Mouse (Mus musculus): ENCODE data around the gene Gpx6. TPM values are rescaled to one million over a fixed set of nuclear protein-coding genes. Genes with fewer than 3 reads are reported as not detected.

The Gpx6 gene
- not detected in 2 replicates for polyA plus RNA-seq (2011; ENCODE audit: insufficient read depth, insufficient read length, low replicate concordance, missing spikeins)

DNA sequence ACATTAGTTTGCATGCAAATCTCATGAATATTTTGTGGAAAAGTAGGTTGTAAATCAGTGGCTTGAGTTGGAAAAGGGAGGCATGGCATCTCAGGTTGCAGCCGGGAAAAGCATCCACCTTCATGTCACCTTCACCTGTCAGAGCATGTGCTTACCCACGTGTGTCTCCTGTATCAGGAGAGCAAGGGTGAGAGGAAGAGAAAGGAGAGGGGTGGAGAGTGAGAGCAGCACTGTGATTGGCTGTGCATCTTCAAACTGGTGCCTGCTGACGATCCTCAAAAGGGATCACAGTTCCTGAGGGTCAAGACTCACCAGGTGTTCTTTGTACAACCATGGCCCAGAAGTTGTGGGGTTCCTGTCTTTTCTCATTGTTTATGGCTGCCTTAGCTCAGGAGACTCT is at the start of gene Gpx6:
Gene Gpx6 (plus strand): TSS at position 200 of the 400 bp plus-strand sequence.
- Histone ChIP-seq H3K4me1 (ENCODE audit: control insufficient read depth, insufficient read depth, low read length) (no peaks in the 10 kb centered on the region), H3K27ac (ENCODE audit: control insufficient read depth, insufficient read depth, low read depth, low read length, poor library complexity) (no peak within 1 kb of the TSS), H3K4me3 (replicated peaks; ENCODE audit: control insufficient read depth, low read depth, low read length) (no peak within 1 kb of the TSS)
- WGBS, result 43% methylated on average over 3 of the region's 3 CpGs
- TF ChIP-seq CTCF (IDR thresholded peaks at IDR 0.05; ENCODE audit: control insufficient read depth, insufficient read depth, low read length), result no peak
- no peak for TF ChIP-seq POLR2A (IDR thresholded peaks at IDR 0.05; ENCODE audit: borderline replicate concordance, control insufficient read depth, low read depth, low read length)

DNA sequence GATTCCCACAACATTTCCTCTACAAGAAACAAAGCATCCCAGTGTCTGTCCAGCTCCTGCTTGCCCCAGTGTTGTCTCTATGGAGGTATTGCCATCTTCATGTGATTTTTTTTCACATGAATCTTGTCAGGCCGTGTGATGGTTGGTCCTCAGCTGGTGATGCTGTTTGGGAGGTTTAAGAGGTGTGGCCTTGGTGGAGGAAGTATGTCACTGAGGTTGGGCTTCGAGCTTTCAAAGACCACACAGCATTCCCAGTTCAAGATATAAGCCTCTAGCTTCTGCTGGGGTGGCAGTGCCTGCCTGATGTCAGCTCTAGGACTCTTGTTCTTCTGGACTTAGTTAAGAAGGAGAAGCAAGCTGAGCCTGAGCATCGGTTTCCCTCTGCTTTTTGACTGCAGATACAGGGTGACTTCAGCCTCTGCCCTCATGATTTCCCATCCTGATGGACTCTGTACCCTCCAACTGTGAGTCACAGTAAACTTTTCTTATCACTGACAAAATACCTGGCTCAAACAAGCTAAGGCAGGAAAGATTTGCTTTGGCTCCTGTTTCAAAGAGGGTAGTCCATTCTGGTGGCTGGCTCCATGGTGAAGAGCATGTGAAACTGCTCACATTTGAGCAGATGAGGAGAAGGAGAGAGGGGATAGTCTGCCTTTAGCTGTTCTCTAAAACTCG is 49.0 kb upstream of the Gpx6 start:
- Histone ChIP-seq H3K27ac (ENCODE audit: control insufficient read depth, insufficient read depth, low read depth, low read length, poor library complexity) (no peak overlapping the region), H3K4me3 (replicated peaks; ENCODE audit: control insufficient read depth, low read depth, low read length) (no peak overlapping the region)
- WGBS, result 44% methylated on average over 4 of the region's 4 CpGs

GRCm38 (mm10) chr13:21263910-21264309 is 48.0 kb upstream of the Gpx6 start:
- TF ChIP-seq CTCF (IDR thresholded peaks at IDR 0.05; ENCODE audit: control insufficient read depth, insufficient read depth, low read length) (no peak), POLR2A (IDR thresholded peaks at IDR 0.05; ENCODE audit: borderline replicate concordance, control insufficient read depth, low read depth, low read length) (no peak)
- WGBS, result 7% methylated on average over 11 of the region's 11 CpGs
- no peaks in the 10 kb centered on the region for H3K4me1 ChIP-seq (ENCODE audit: control insufficient read depth, insufficient read depth, low read length)
- no peak overlapping the region for H3K27ac ChIP-seq (ENCODE audit: control insufficient read depth, insufficient read depth, low read depth, low read length, poor library complexity)
- no peak overlapping the region for H3K4me3 ChIP-seq (replicated peaks; ENCODE audit: control insufficient read depth, low read depth, low read length)

More for the DNA sequence above, 49.0 kb upstream of the Gpx6 start:
- H3K4me1 ChIP-seq (ENCODE audit: control insufficient read depth, insufficient read depth, low read length), result no peaks in the 10 kb centered on the region
- TF ChIP-seq CTCF (IDR thresholded peaks at IDR 0.05; ENCODE audit: control insufficient read depth, insufficient read depth, low read length), result no peak
- TF ChIP-seq POLR2A (IDR thresholded peaks at IDR 0.05; ENCODE audit: borderline replicate concordance, control insufficient read depth, low read depth, low read length), result no peak

DNA sequence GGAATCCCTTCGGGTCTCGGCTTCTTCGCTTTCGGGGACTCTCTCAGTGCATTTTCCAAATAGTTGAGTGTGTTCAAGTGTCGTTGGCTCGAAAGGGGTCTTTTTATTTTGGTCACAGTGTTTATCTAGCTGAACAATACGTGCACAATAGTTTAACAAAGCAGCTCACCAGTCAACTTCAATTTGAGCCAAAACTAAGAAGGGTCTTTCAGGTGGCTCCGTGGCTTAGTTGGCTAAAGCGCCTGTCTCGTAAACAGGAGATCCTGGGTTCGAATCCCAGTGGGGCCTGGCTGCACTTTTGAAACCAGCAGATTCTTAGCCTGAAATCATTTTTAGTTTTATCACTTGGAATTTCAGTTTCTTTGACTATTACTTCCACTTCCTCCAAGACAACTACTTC is 47.6 kb upstream of the Gpx6 start:
- 7% methylated on average over 11 of the region's 11 CpGs for WGBS
- no peaks in the 10 kb centered on the region for H3K4me1 ChIP-seq (ENCODE audit: control insufficient read depth, insufficient read depth, low read length)
- no peak overlapping the region for H3K4me3 ChIP-seq (replicated peaks; ENCODE audit: control insufficient read depth, low read depth, low read length)
- TF ChIP-seq CTCF (IDR thresholded peaks at IDR 0.05; ENCODE audit: control insufficient read depth, insufficient read depth, low read length) (no peak), POLR2A (IDR thresholded peaks at IDR 0.05; ENCODE audit: borderline replicate concordance, control insufficient read depth, low read depth, low read length) (no peak)
- H3K27ac ChIP-seq (ENCODE audit: control insufficient read depth, insufficient read depth, low read depth, low read length, poor library complexity), result no peak overlapping the region

DNA sequence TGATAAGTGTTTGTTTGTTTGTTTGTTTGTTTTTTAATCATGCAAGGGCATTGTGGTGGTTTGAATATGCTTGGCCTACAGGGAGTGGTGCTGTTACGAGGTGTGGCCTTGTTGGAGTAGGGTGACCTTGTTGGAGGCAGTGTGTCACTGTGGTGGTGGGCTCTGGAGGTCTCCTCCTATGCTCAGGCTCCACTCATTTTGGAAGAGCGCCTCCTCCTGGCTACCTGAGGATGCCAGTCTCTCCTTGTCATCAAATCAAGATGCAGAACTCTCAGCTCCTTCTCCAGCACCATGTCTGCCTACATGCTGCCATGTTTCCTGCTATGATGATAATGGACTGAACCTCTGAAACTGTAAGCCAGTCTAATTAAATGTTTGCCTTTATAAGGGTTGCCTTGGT is 46.2 kb upstream of the Gpx6 start:
- no peak overlapping the region for H3K4me3 ChIP-seq (replicated peaks; ENCODE audit: control insufficient read depth, low read depth, low read length)
- H3K4me1 ChIP-seq (ENCODE audit: control insufficient read depth, insufficient read depth, low read length), result no peaks in the 10 kb centered on the region
- no peak overlapping the region for H3K27ac ChIP-seq (ENCODE audit: control insufficient read depth, insufficient read depth, low read depth, low read length, poor library complexity)
- TF ChIP-seq POLR2A (IDR thresholded peaks at IDR 0.05; ENCODE audit: borderline replicate concordance, control insufficient read depth, low read depth, low read length), result no peak
- TF ChIP-seq CTCF (IDR thresholded peaks at IDR 0.05; ENCODE audit: control insufficient read depth, insufficient read depth, low read length), result no peak
- 57% methylated on average over 2 of the region's 2 CpGs for WGBS

DNA sequence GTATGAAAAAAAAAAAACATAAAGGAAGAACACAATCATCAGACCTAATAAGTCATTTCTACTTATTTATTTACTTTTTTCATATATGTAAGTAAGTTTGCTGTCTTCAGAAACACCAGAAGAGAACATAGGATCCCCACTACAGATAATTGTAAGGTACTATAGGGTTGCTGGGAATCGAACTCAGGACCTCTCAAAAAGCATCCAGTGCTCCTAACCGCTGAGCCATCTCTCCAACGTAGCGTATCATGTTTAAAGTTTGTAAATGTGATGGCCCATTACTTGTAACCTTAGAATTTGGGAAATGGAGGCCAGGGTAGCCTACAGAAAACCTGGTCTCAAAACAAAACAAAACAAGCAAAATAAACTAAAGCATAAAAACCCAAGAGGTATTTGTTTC is 44.4 kb upstream of the Gpx6 start:
- TF ChIP-seq CTCF (IDR thresholded peaks at IDR 0.05; ENCODE audit: control insufficient read depth, insufficient read depth, low read length) (no peak), POLR2A (IDR thresholded peaks at IDR 0.05; ENCODE audit: borderline replicate concordance, control insufficient read depth, low read depth, low read length) (no peak)
- Histone ChIP-seq H3K4me3 (replicated peaks; ENCODE audit: control insufficient read depth, low read depth, low read length) (no peak overlapping the region), H3K4me1 (ENCODE audit: control insufficient read depth, insufficient read depth, low read length) (no peaks in the 10 kb centered on the region), H3K27ac (ENCODE audit: control insufficient read depth, insufficient read depth, low read depth, low read length, poor library complexity) (no peak overlapping the region)
- 67% methylated on average over 4 of the region's 4 CpGs for WGBS

DNA sequence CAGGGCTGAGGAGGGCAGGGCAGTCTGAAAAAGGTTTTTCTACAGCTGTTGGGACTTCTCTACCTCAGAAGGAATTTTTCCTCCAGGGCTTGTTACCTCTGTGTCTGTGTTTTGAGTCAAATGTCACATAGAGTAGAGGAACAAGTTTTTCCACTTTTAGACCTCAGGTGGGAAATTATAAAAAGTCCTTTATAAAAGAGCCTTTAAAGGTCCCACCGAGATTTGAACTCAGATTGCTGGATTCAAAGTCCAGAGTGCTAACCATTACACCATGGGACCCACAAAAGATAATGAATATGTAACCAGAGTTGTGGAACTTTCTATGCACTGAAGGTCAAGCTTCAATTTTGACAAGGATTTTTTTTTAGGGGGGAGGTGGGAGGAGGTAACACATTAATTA is 43.7 kb upstream of the Gpx6 start:
- H3K4me1 ChIP-seq (ENCODE audit: control insufficient read depth, insufficient read depth, low read length), result no peaks in the 10 kb centered on the region
- no peak overlapping the region for H3K27ac ChIP-seq (ENCODE audit: control insufficient read depth, insufficient read depth, low read depth, low read length, poor library complexity)
- 16% methylated on average over 1 of the region's 1 CpGs for WGBS
- H3K4me3 ChIP-seq (replicated peaks; ENCODE audit: control insufficient read depth, low read depth, low read length), result no peak overlapping the region
- no peak for TF ChIP-seq CTCF (IDR thresholded peaks at IDR 0.05; ENCODE audit: control insufficient read depth, insufficient read depth, low read length)
- TF ChIP-seq POLR2A (IDR thresholded peaks at IDR 0.05; ENCODE audit: borderline replicate concordance, control insufficient read depth, low read depth, low read length), result no peak

DNA sequence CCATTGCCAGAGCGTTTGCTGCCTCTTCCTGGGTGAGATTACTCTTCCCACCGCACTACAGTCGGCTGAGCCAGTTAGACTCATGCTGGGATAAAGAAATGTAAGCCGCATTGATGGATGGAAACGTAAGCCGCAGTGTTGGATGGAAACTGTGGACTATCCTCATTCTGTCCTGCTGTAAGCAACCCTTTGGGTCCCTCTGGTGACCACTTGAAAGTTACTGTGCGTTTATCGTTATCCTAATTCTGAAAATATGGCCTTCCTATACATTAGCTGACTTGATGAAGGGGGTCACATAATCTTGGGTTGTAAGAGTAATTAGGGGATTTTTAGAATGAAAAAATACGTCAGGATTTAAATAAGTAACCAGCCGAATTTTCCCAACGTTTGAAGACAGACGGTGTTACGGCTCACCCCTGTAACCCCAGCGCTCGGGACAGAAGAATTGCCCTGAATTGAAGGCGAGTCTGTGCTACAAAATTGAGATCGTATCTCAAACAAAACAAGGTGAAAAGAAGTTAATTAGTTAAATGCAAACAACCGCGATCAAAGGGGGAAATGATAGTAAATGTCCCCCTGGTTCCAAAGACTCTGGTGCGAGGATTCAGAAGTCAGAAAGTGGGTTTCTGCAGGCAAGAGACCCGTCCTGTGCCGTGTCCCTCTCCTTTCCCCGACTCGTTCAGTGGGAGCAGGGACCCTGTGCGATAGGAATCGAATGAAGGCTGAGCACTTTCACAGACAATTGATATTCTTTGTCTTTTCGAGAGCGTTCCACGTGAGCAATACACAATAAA is 36.7 kb upstream of the Gpx6 start:
- 1% methylated on average over 29 of the region's 29 CpGs for WGBS
- H3K27ac ChIP-seq (ENCODE audit: control insufficient read depth, insufficient read depth, low read depth, low read length, poor library complexity), result no peak overlapping the region
- peak overlapping the region; percentile 52 for H3K4me3 ChIP-seq (replicated peaks; ENCODE audit: control insufficient read depth, low read depth, low read length)
- H3K4me1 ChIP-seq (ENCODE audit: control insufficient read depth, insufficient read depth, low read length), result no peaks in the 10 kb centered on the region; the same call in 1 of the 2 replicates
- no peak for TF ChIP-seq POLR2A (IDR thresholded peaks at IDR 0.05; ENCODE audit: borderline replicate concordance, control insufficient read depth, low read depth, low read length)
- no peak for TF ChIP-seq CTCF (IDR thresholded peaks at IDR 0.05; ENCODE audit: control insufficient read depth, insufficient read depth, low read length)
